Mouse (Mus musculus): Measurements from ENCODE around the gene Slc12a3. TPM values are rescaled to one million over a fixed set of nuclear protein-coding genes. Genes with fewer than 3 reads are reported as not detected.

The Slc12a3 gene
- total and polyA plus RNA-seq, 3 experiments = not detected

DNA sequence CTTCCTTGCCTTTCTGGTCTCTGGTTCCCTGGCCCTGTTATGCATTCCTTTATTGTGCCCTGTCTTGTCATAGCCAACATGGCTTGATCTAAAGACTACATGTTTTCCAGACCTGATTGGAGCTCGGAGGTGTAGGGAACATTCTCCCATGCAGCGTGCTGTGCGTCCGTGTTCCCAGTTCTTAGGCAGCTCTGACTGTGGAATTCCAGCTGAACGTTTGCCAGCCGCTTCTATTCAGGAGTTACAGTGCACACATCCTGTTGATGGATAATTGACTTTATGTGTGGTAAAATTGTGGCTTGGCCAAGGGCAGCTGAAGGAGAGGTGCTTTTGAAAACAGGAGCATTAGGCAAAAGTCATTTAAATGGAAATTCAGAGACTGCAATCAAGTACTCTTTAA lies 36.9 kb upstream of the Slc12a3 start:
- no peaks in the 10 kb centered on the region for H3K9me3 ChIP-seq (replicated peaks; ENCODE audit: insufficient read depth, low read length)
- H3K9ac ChIP-seq (ENCODE audit: control insufficient read depth, low read depth, low read length, poor library complexity, severe bottlenecking) = no peak overlapping the region
- H3K4me3 ChIP-seq (ENCODE audit: control insufficient read depth in 1 of 2, insufficient read depth in 1 of 2, low read depth in 2 of 2, low read length in 2 of 2) = no peak overlapping the region
- H3K4me1 ChIP-seq (ENCODE audit: control insufficient read depth in 1 of 2, insufficient read depth in 2 of 2, low read length in 2 of 2) = peaks cover 14 to 18% of the 10 kb centered on the region in 2 experiments
- no peaks in the 10 kb centered on the region for H3K27me3 ChIP-seq (ENCODE audit: control insufficient read depth in 1 of 2, insufficient read depth in 2 of 2, low read length in 2 of 2)
- H3K36me3 ChIP-seq (ENCODE audit: control insufficient read depth in 1 of 2, insufficient read depth in 2 of 2, low read length in 2 of 2) = peaks cover 14 to 23% of the 10 kb centered on the region in 2 experiments
- no peak for TF ChIP-seq CTCF (IDR thresholded peaks at IDR 0.05 in 2 of 3, conservative IDR thresholded peaks at IDR 0.05 in 1 of 3; ENCODE audit: control insufficient read depth in 1 of 3, insufficient read depth in 1 of 3, low read depth in 2 of 3, low read length in 3 of 3, poor library complexity in 1 of 3, severe bottlenecking in 1 of 3)
- no peak for TF ChIP-seq KAT2A (conservative IDR thresholded peaks at IDR 0.05; ENCODE audit: low read depth, low read length)
- no peak for TF ChIP-seq ELF1 (IDR thresholded peaks at IDR 0.05; ENCODE audit: low read depth, low read length)
- no peak for TF ChIP-seq CHD2 (IDR thresholded peaks at IDR 0.05; ENCODE audit: low read length)
- no peak for TF ChIP-seq MAX (IDR thresholded peaks at IDR 0.05; ENCODE audit: low read length)
- TF ChIP-seq GATA1 (IDR thresholded peaks at IDR 0.05; ENCODE audit: low read depth, low read length) = no peak
- TF ChIP-seq CHD1 (IDR thresholded peaks at IDR 0.05; ENCODE audit: low read depth, low read length) = no peak
- no peak for TF ChIP-seq MAZ (IDR thresholded peaks at IDR 0.05; ENCODE audit: low read depth, low read length)
- no peak for TF ChIP-seq RCOR1 (IDR thresholded peaks at IDR 0.05; ENCODE audit: low read depth, low read length)
- TF ChIP-seq ZKSCAN1 (IDR thresholded peaks at IDR 0.05; ENCODE audit: low read depth, low read length) = no peak
- no peak for TF ChIP-seq POLR2AphosphoS2 (IDR thresholded peaks at IDR 0.05; ENCODE audit: low read length)
- TF ChIP-seq UBTF (IDR thresholded peaks at IDR 0.05; ENCODE audit: borderline replicate concordance, insufficient read depth, low read depth, low read length) = no peak
- TF ChIP-seq RAD21 (IDR thresholded peaks at IDR 0.05; ENCODE audit: low read depth, low read length) = no peak
- no peak for TF ChIP-seq ZNF384 (IDR thresholded peaks at IDR 0.05; ENCODE audit: low read depth, low read length)
- TF ChIP-seq USF2 (IDR thresholded peaks at IDR 0.05; ENCODE audit: borderline replicate concordance in 1 of 2, insufficient read depth in 1 of 2, low read depth in 1 of 2, low read length in 2 of 2) = no peak
- no peak for TF ChIP-seq MEF2A (IDR thresholded peaks at IDR 0.05; ENCODE audit: extremely low read depth, insufficient replicate concordance, low read depth, low read length, poor library complexity, severe bottlenecking)
- TF ChIP-seq SIN3A (IDR thresholded peaks at IDR 0.05; ENCODE audit: low read length) = no peak
- no peak for TF ChIP-seq NELFE (IDR thresholded peaks at IDR 0.05; ENCODE audit: low read depth, low read length)
- TF ChIP-seq BHLHE40 (IDR thresholded peaks at IDR 0.05; ENCODE audit: borderline replicate concordance, low read depth, low read length) = no peak
- TF ChIP-seq ETS1 (IDR thresholded peaks at IDR 0.05; ENCODE audit: low read depth, low read length) = no peak
- DNase-seq (ENCODE audit: low read depth, low spot score) = no peak
- no peak overlapping the region for H3K27ac ChIP-seq (ENCODE audit: control insufficient read depth, low read depth, low read length)
- no peaks in the 10 kb centered on the region for H3K79me2 ChIP-seq (ENCODE audit: control insufficient read depth, insufficient read depth, low read length, poor library complexity)

DNA sequence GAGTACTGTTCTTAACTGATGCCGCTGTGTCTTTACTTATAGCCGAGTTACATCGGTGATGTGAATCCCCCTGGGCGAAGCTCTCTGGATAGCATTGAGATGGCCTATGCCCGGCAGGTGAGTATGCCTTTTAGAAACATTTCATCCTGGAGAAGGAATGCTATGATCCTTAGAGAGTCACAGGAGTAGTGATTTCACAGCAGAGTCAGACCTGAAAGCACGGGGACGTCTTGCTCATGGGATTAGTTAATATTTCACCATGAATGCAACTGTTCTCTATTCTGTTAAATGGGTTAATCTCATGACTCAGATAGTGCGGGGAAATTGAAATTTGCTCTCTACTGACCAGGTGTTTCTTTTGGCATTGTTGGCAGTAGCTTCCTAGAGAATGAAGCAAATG lies 36.4 kb upstream of the Slc12a3 start:
- no peak for DNase-seq (ENCODE audit: low read depth, low spot score)
- Histone ChIP-seq H3K9me3 (replicated peaks; ENCODE audit: insufficient read depth, low read length) (no peaks in the 10 kb centered on the region), H3K4me1 (ENCODE audit: control insufficient read depth in 1 of 2, insufficient read depth in 2 of 2, low read length in 2 of 2) (peaks cover 14 to 18% of the 10 kb centered on the region in 2 experiments), H3K36me3 (ENCODE audit: control insufficient read depth in 1 of 2, insufficient read depth in 2 of 2, low read length in 2 of 2) (peaks cover 14 to 23% of the 10 kb centered on the region in 2 experiments), H3K79me2 (ENCODE audit: control insufficient read depth, insufficient read depth, low read length, poor library complexity) (no peaks in the 10 kb centered on the region), H3K9ac (ENCODE audit: control insufficient read depth, low read depth, low read length, poor library complexity, severe bottlenecking) (no peak overlapping the region), H3K4me3 (ENCODE audit: control insufficient read depth in 1 of 2, insufficient read depth in 1 of 2, low read depth in 2 of 2, low read length in 2 of 2) (no peak overlapping the region), H3K27ac (ENCODE audit: control insufficient read depth, low read depth, low read length) (no peak overlapping the region), H3K27me3 (ENCODE audit: control insufficient read depth in 1 of 2, insufficient read depth in 2 of 2, low read length in 2 of 2) (no peaks in the 10 kb centered on the region)
- TF ChIP-seq HCFC1 (IDR thresholded peaks at IDR 0.05; ENCODE audit: low read depth, low read length) (no peak), CHD1 (IDR thresholded peaks at IDR 0.05; ENCODE audit: low read depth, low read length) (no peak), ZKSCAN1 (IDR thresholded peaks at IDR 0.05; ENCODE audit: low read depth, low read length) (no peak), MXI1 (IDR thresholded peaks at IDR 0.05; ENCODE audit: low read depth, low read length) (no peak), MAFK (IDR thresholded peaks at IDR 0.05; ENCODE audit: borderline replicate concordance, low read depth, low read length) (no peak), E2F4 (IDR thresholded peaks at IDR 0.05; ENCODE audit: borderline replicate concordance, low read depth, low read length) (no peak), JUND (IDR thresholded peaks at IDR 0.05; ENCODE audit: low read depth, low read length) (no peak), GATA1 (IDR thresholded peaks at IDR 0.05; ENCODE audit: low read depth, low read length) (no peak), USF1 (IDR thresholded peaks at IDR 0.05; ENCODE audit: low read depth, low read length) (no peak), MEF2A (IDR thresholded peaks at IDR 0.05; ENCODE audit: extremely low read depth, insufficient replicate concordance, low read depth, low read length, poor library complexity, severe bottlenecking) (no peak), TAL1 (IDR thresholded peaks at IDR 0.05; ENCODE audit: low read length) (no peak), UBTF (IDR thresholded peaks at IDR 0.05; ENCODE audit: borderline replicate concordance, insufficient read depth, low read depth, low read length) (no peak)
